Mouse (Mus musculus) embryonic facial prominence, embryonic 13.5 days (tissue): ENCODE measurements around the gene Utrn. TPM values are rescaled to one million over a fixed set of nuclear protein-coding genes. Genes with fewer than 3 reads are reported as not detected.

Experiments
- ATAC-seq: fragments of 200-750 bp; cut with Nextera tagmentation; 2 replicates; pipeline ENCODE4 v1.8.0; 2017; ENCODE audit warnings: low read depth; ENCODE audit not compliant: insufficient number of reproducible peaks, insufficient read depth, low FRiP score, low TSS enrichment
- H3K27ac ChIP-seq: fragments of 300-500 bp; sonication (generic); 2 replicates; pipeline ENCODE4 v1.5.1; 2015; ENCODE audit warnings: moderate library complexity, mild to moderate bottlenecking, inconsistent platforms
- H3K27me3 ChIP-seq: fragments of 300-500 bp; sonication (generic); 2 replicates; pipeline ENCODE4 v1.6.1; 2015; ENCODE audit warnings: mild to moderate bottlenecking, inconsistent platforms
- H3K36me3 ChIP-seq: fragments of 300-500 bp; sonication (generic); 2 replicates; pipeline ENCODE4 v1.6.1; 2015; ENCODE audit warnings: mild to moderate bottlenecking, inconsistent platforms
- H3K4me1 ChIP-seq: fragments of 300-500 bp; sonication (generic); 2 replicates; pipeline ENCODE4 v1.6.1; 2015; ENCODE audit warnings: inconsistent platforms
- H3K4me2 ChIP-seq: fragments of 300-500 bp; sonication (generic); 2 replicates; pipeline ENCODE4 v1.6.1; 2015; ENCODE audit warnings: moderate library complexity, mild to moderate bottlenecking, inconsistent platforms
- H3K4me3 ChIP-seq: fragments of 300-500 bp; sonication (generic); 2 replicates; pipeline ENCODE4 v1.5.1; 2015; ENCODE audit warnings: mild to moderate bottlenecking, inconsistent platforms
- H3K9ac ChIP-seq: fragments of 300-500 bp; sonication (generic); 2 replicates; pipeline ENCODE4 v1.6.1; 2015; ENCODE audit warnings: mild to moderate bottlenecking, inconsistent platforms
- H3K9me3 ChIP-seq: fragments of 300-500 bp; sonication (generic); 2 replicates; pipeline ENCODE4 v1.6.1; 2016; ENCODE audit warnings: inconsistent platforms
- WGBS: fragments of 180-500 bp; shearing (Covaris S2); methylation state at CpG from one replicate; pipeline ENCODE4 v1.1.7; 2015; ENCODE audit warnings: mixed read lengths; 5-methylcytosine and 5-hydroxymethylcytosine counted together
- polyA plus RNA-seq: library from polyadenylated mRNA; unstranded; fragments of >200 nt; fragmentation: Nextera tagmentation; extraction: Ambion mirVana; gene quantifications from 2 replicates; pipeline ENCODE4 v1.2.1, GENCODE M21; 2015

The Utrn gene
- polyA plus RNA-seq, 1 experiment from 2014 or later, result 101 TPM

DNA sequence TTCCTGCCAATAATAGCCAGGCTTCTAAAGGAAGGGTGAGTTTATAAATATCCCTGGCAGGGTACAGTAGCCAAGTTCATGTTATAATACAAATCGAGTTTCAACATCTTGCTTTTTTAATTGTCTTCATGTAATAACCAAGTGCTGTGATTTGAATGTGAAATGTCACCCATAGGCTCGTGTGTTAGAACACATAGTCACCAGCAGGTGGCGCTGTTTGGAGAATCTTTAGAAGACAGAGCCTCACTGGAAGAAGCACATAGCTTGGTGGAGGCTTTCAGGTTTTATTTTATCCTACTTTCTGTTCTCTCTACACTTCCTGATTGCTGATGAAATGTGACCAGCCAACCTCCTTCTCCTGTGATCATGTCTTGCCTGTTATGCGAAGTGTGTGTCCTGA lies 207.1 kb downstream of the Utrn start:
- ATAC-seq, result no peak

DNA sequence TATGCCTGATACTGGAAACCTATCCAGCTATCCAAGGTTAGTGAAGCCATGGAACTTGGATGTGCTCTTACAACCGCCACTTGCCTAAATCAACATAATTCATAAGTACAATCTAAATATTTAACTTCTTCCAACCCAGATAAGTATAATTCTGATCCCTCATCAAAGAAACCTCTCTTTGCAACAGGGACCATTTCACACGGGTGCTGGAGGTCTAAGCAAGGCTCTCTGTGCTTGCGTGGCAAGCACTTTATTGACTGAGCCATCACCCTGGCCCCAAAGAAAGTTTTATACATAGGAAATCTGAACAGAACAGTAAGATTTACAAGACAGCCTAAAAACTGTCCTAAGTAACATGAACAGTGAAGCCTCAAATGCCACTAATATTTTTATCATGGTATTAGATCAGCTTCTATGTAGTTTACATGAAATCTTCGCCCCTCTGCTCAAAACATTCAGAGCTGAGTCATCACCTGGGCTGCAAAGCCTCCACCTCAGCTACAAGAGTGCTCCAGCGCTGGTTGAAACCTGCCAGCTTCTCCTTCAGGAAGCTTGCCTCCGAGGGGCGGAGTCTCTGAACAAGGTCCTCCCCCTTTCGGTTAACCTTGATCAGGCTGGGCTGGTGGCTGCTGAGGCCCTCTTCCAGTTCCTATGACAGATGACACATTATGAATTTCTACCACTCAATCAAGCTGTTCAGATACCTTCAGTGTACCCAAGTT lies 211.0 kb downstream of the Utrn start:
- H3K4me2 ChIP-seq, result no peak overlapping the region
- WGBS, result 80% methylated on average over 8 of the region's 8 CpGs
- no peak overlapping the region for H3K9ac ChIP-seq
- peaks cover 34% of the 10 kb centered on the region for H3K36me3 ChIP-seq
- no peak for ATAC-seq
- no peaks in the 10 kb centered on the region for H3K4me1 ChIP-seq
- peaks cover 5% of the 10 kb centered on the region; the same call in 1 of the 2 replicates for H3K9me3 ChIP-seq
- H3K27ac ChIP-seq, result no peak overlapping the region
- no peak overlapping the region for H3K4me3 ChIP-seq
- no peaks in the 10 kb centered on the region for H3K27me3 ChIP-seq

More for the DNA sequence above, 207.1 kb downstream of the Utrn start:
- H3K27me3 ChIP-seq, result no peaks in the 10 kb centered on the region
- H3K4me3 ChIP-seq, result no peak overlapping the region
- 88% methylated on average over 4 of the region's 4 CpGs for WGBS
- H3K4me2 ChIP-seq, result no peak overlapping the region
- peaks cover 5% of the 10 kb centered on the region; the same call in 1 of the 2 replicates for H3K9me3 ChIP-seq
- peaks cover 50% of the 10 kb centered on the region for H3K36me3 ChIP-seq
- H3K9ac ChIP-seq, result no peak overlapping the region
- no peak overlapping the region for H3K27ac ChIP-seq
- no peaks in the 10 kb centered on the region for H3K4me1 ChIP-seq

DNA sequence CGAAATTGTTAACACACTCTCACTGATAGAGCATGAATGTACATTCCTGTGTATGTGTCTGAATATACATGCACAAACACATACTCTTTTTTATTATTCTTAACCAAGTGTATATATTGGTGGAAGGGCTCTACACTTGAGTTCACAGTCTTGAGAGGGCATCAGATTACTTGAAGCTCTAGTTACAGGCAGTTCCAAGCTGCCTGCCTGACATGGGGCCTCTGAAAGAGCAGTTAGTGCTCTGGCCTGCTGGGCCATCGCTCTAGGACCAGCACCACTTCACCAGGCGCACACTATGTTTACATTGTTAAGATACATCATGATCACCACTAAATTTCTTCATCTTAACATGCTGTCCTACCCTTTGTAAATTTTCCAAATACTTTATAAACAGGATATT lies 216.2 kb downstream of the Utrn start:
- no peak for ATAC-seq
- Histone ChIP-seq H3K4me1 (no peaks in the 10 kb centered on the region), H3K36me3 (peaks cover 44% of the 10 kb centered on the region), H3K27me3 (no peaks in the 10 kb centered on the region), H3K4me3 (no peak overlapping the region), H3K9ac (no peak overlapping the region), H3K27ac (no peak overlapping the region), H3K4me2 (no peak overlapping the region), H3K9me3 (no peaks in the 10 kb centered on the region)
- 78% methylated on average over 3 of the region's 3 CpGs for WGBS

- H3K9ac ChIP-seq, result no peak overlapping the region
- H3K4me3 ChIP-seq, result no peak overlapping the region
- H3K4me2 ChIP-seq, result no peak overlapping the region
- WGBS, result 58% methylated on average over 5 of the region's 5 CpGs
- no peaks in the 10 kb centered on the region for H3K9me3 ChIP-seq
- H3K27me3 ChIP-seq, result no peaks in the 10 kb centered on the region
- ATAC-seq, result no peak
- H3K4me1 ChIP-seq, result no peaks in the 10 kb centered on the region
- H3K27ac ChIP-seq, result no peak overlapping the region
- peaks cover 29% of the 10 kb centered on the region for H3K36me3 ChIP-seq
Measured at GRCm38 (mm10) chr10:12646119-12646518, 223.0 kb downstream of the Utrn start.

- no peaks in the 10 kb centered on the region for H3K9me3 ChIP-seq
- H3K9ac ChIP-seq, result no peak overlapping the region
- no peaks in the 10 kb centered on the region for H3K27me3 ChIP-seq
- WGBS, result 70% methylated on average over 8 of the region's 8 CpGs
- H3K27ac ChIP-seq, result no peak overlapping the region
- H3K4me1 ChIP-seq, result peaks cover 8% of the 10 kb centered on the region
- H3K36me3 ChIP-seq, result peaks cover 17% of the 10 kb centered on the region
- no peak for ATAC-seq
- H3K4me2 ChIP-seq, result no peak overlapping the region
- no peak overlapping the region for H3K4me3 ChIP-seq
Measured at GRCm38 (mm10) chr10:12643336-12643735, 225.8 kb downstream of the Utrn start.

DNA sequence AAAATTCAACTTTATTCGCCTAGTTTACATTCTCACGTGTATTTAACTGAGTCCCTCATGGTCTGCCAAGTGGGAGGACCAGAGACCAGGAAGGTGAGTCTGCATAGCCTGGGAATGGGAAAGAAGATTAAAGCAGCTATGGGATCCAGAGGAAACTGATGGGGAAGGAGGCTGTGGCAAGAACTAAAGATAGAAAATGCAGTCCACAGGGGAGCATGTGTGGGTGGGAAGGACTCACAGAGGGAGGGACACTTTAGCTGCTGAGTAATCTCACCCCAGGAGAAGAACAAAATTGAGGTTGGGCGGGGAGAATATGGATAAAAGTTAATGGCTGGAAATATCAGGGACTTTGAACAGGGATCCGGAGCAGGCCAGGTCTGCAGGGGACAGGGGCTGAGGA lies 229.5 kb downstream of the Utrn start:
- 0 out of 2 replicates have a peak overlapping the region, but pooled peaks have one; percentile 16 for H3K27ac ChIP-seq
- no peak for ATAC-seq
- WGBS, result 34% methylated on average over 4 of the region's 4 CpGs
- no peaks in the 10 kb centered on the region for H3K27me3 ChIP-seq
- no peak overlapping the region for H3K4me3 ChIP-seq
- H3K9me3 ChIP-seq, result no peaks in the 10 kb centered on the region
- H3K4me1 ChIP-seq, result peaks cover 8% of the 10 kb centered on the region
- peaks cover 22% of the 10 kb centered on the region for H3K36me3 ChIP-seq
- H3K9ac ChIP-seq, result no peak overlapping the region
- H3K4me2 ChIP-seq, result no peak overlapping the region

GRCm38 (mm10) chr10:12633965-12634364 lies 235.2 kb downstream of the Utrn start:
- no peaks in the 10 kb centered on the region for H3K4me1 ChIP-seq
- no peaks in the 10 kb centered on the region for H3K27me3 ChIP-seq
- 89% methylated on average over 4 of the region's 4 CpGs for WGBS
- ATAC-seq, result no peak
- no peak overlapping the region for H3K4me3 ChIP-seq
- no peaks in the 10 kb centered on the region for H3K9me3 ChIP-seq
- no peak overlapping the region for H3K27ac ChIP-seq
- H3K4me2 ChIP-seq, result no peak overlapping the region
- peaks cover 13% of the 10 kb centered on the region for H3K36me3 ChIP-seq
- H3K9ac ChIP-seq, result no peak overlapping the region

- H3K4me2 ChIP-seq, result no peak overlapping the region
- 93% methylated on average over 5 of the region's 5 CpGs for WGBS
- no peak for ATAC-seq
- H3K9ac ChIP-seq, result no peak overlapping the region
- H3K9me3 ChIP-seq, result no peaks in the 10 kb centered on the region
- H3K27me3 ChIP-seq, result no peaks in the 10 kb centered on the region
- no peak overlapping the region for H3K4me3 ChIP-seq
- H3K27ac ChIP-seq, result no peak overlapping the region
- H3K36me3 ChIP-seq, result peaks cover 10% of the 10 kb centered on the region
- no peaks in the 10 kb centered on the region for H3K4me1 ChIP-seq
Measured at GRCm38 (mm10) chr10:12630933-12631332, 238.2 kb downstream of the Utrn start.

- Histone ChIP-seq H3K4me2 (no peak overlapping the region), H3K4me1 (peaks cover 8% of the 10 kb centered on the region), H3K4me3 (no peak overlapping the region), H3K27me3 (no peaks in the 10 kb centered on the region), H3K9ac (no peak overlapping the region), H3K36me3 (peaks cover 5% of the 10 kb centered on the region; the same call in 1 of the 2 replicates), H3K9me3 (no peaks in the 10 kb centered on the region), H3K27ac (no peak overlapping the region)
- WGBS, result 83% methylated on average over 3 of the region's 3 CpGs
- no peak for ATAC-seq
Measured at GRCm38 (mm10) chr10:12618397-12618796, 250.8 kb downstream of the Utrn start.

DNA sequence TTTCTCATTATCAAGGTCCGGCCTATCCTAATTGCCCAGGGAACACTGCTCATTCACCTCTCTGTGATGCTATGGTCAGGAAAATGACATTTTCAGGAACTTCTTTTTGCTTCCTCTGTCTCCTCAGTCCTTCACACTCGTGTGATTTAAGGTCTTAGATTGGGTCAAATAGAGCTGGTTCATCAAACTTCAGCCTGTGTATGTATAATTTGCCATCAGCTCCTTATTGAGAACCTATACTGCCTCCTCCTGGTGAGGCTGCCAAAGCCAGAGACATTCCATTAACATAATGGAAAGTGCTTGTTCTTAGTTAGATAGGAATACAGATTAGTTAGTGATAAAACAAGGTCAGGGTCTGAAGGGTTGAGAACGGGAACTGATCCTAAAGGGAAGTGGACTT lies 253.4 kb downstream of the Utrn start:
- 35% methylated on average over 3 of the region's 3 CpGs for WGBS
- Histone ChIP-seq H3K27me3 (no peaks in the 10 kb centered on the region), H3K4me2 (no peak overlapping the region), H3K27ac (no peak overlapping the region), H3K9me3 (no peaks in the 10 kb centered on the region), H3K36me3 (no peaks in the 10 kb centered on the region), H3K4me1 (peaks cover 11% of the 10 kb centered on the region), H3K9ac (no peak overlapping the region), H3K4me3 (no peak overlapping the region)
- ATAC-seq, result no peak

DNA sequence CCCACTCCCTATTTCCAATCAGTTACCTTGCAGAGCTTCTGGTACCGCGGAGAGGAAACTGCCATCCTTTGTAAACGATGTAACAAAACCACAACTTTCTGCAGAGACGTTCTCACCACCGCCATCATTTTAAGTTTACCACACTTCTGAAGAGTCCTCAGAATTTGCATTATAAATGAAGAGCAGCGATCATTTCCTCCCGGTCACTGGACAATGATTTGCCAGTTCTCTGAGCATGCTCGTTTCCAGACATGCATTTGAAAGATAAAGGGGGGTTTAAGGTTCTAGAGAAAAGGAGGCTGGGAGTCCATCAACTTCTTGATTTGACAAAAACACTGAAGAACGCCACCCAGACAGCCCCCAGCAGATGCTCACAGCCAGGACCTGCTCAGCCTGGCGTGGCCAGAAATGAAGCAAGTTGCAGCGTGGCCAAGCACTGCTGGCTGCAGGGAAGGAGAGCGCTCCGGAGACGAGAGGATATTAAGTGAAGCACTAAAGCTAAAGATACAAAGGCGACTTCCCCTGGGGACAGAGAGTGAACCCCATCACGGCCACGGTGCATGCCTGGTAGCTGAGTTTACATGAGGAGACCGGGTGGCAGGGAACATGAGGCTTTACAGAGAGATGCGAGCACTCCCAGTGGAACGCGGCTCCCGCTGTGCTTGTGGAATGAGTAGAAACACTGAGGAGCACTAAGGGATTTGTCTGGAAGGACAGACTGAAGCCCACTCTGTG lies 254.5 kb downstream of the Utrn start:
- Histone ChIP-seq H3K4me3 (peak overlapping the region; percentile 37), H3K27me3 (no peaks in the 10 kb centered on the region), H3K4me2 (peak overlapping the region; percentile 66), H3K9ac (peak overlapping the region; percentile 70), H3K27ac (no peak overlapping the region), H3K4me1 (peaks cover 11% of the 10 kb centered on the region), H3K36me3 (no peaks in the 10 kb centered on the region), H3K9me3 (no peaks in the 10 kb centered on the region)
- 6% methylated on average over 22 of the region's 22 CpGs for WGBS
- no peak for ATAC-seq
